Mouse (Mus musculus) hindbrain, embryonic 10.5 days (tissue): ENCODE data around the gene Gca. TPM values are rescaled to one million over a fixed set of nuclear protein-coding genes. Genes with fewer than 3 reads are reported as not detected.

Experiments
- polyA plus RNA-seq: library from polyadenylated mRNA; unstranded; fragments of >200 nt; fragmentation: Nextera tagmentation; extraction: Ambion mirVana; gene quantifications from 2 replicates; pipeline ENCODE4 v1.2.1, GENCODE M21; 2016

Gene Gca
- polyA plus RNA-seq, 1 experiment from 2014 or later = 2.3 TPM

Other genes with a start within 250 kb of the Gca start
- gene Gcg, start 180.6 kb upstream of the Gca start, polyA plus RNA-seq = not detected in 2 replicates
- 3.0 and 3.1 TPM in 2 replicates for gene Fap, start 90.2 kb upstream of the Gca start, polyA plus RNA-seq
- 0.61 and 0.90 TPM in 2 replicates for gene Ifih1, start 18.0 kb upstream of the Gca start, polyA plus RNA-seq